Mouse (Mus musculus): ENCODE data around the gene Limd1. TPM values are rescaled to one million over a fixed set of nuclear protein-coding genes. Genes with fewer than 3 reads are reported as not detected.

Gene Limd1
- polyA plus RNA-seq, 1 experiment from 2014 or later = 48.3 TPM

GRCm38 (mm10) chr9:123486635-123487034, 8.1 kb downstream of the Limd1 start:
- no peaks in the 10 kb centered on the region for H3K36me3 ChIP-seq (replicated peaks; ENCODE audit: control insufficient read depth, insufficient read depth, low read depth, low read length)
- no peak overlapping the region for H3K4me3 ChIP-seq (ENCODE audit: low read depth, low read length)
- no peaks in the 10 kb centered on the region for H3K9me3 ChIP-seq (replicated peaks; ENCODE audit: control insufficient read depth, low read length)
- ATAC-seq (replicated peaks; ENCODE audit: insufficient number of reproducible peaks, low FRiP score, low TSS enrichment, low read depth) = no peak
- H3K4me2 ChIP-seq (ENCODE audit: low read depth, low read length) = no peak overlapping the region
- no peaks in the 10 kb centered on the region for H3K4me1 ChIP-seq (ENCODE audit: control insufficient read depth, insufficient read depth, low read length)
- H3K27ac ChIP-seq (replicated peaks; ENCODE audit: low read depth, low read length) = no peak overlapping the region
- H3K9ac ChIP-seq (replicated peaks; ENCODE audit: low read length) = no peak overlapping the region
- WGBS = 65% methylated on average over 3 of the region's 3 CpGs
- DNase-seq (ENCODE audit: low spot score) = no peak
- no peaks in the 10 kb centered on the region for H3K27me3 ChIP-seq (ENCODE audit: control insufficient read depth, insufficient read depth, low read length)

- no peaks in the 10 kb centered on the region for H3K4me1 ChIP-seq (ENCODE audit: control insufficient read depth, insufficient read depth, low read length)
- DNase-seq (ENCODE audit: low spot score) (no peak), ATAC-seq (replicated peaks; ENCODE audit: insufficient number of reproducible peaks, low FRiP score, low TSS enrichment, low read depth) (no peak)
- 87% methylated on average over 2 of the region's 2 CpGs for WGBS
- H3K4me3 ChIP-seq (ENCODE audit: low read depth, low read length) = no peak overlapping the region
- no peaks in the 10 kb centered on the region for H3K9me3 ChIP-seq (replicated peaks; ENCODE audit: control insufficient read depth, low read length)
- H3K9ac ChIP-seq (replicated peaks; ENCODE audit: low read length) = no peak overlapping the region
- H3K27ac ChIP-seq (replicated peaks; ENCODE audit: low read depth, low read length) = no peak overlapping the region
- no peaks in the 10 kb centered on the region for H3K27me3 ChIP-seq (ENCODE audit: control insufficient read depth, insufficient read depth, low read length)
- no peak overlapping the region for H3K4me2 ChIP-seq (ENCODE audit: low read depth, low read length)
- H3K36me3 ChIP-seq (replicated peaks; ENCODE audit: control insufficient read depth, insufficient read depth, low read depth, low read length) = no peaks in the 10 kb centered on the region
Observed at GRCm38 (mm10) chr9:123489073-123489472, 10.6 kb downstream of the Limd1 start.

- no peaks in the 10 kb centered on the region for H3K27me3 ChIP-seq (ENCODE audit: control insufficient read depth, insufficient read depth, low read length)
- 63% methylated on average over 9 of the region's 9 CpGs for WGBS
- no peak overlapping the region for H3K4me2 ChIP-seq (ENCODE audit: low read depth, low read length)
- H3K27ac ChIP-seq (replicated peaks; ENCODE audit: low read depth, low read length) = no peak overlapping the region
- no peaks in the 10 kb centered on the region for H3K9me3 ChIP-seq (replicated peaks; ENCODE audit: control insufficient read depth, low read length)
- no peak overlapping the region for H3K4me3 ChIP-seq (ENCODE audit: low read depth, low read length)
- H3K4me1 ChIP-seq (ENCODE audit: control insufficient read depth, insufficient read depth, low read length) = no peaks in the 10 kb centered on the region
- H3K36me3 ChIP-seq (replicated peaks; ENCODE audit: control insufficient read depth, insufficient read depth, low read depth, low read length) = no peaks in the 10 kb centered on the region
- ATAC-seq (replicated peaks; ENCODE audit: insufficient number of reproducible peaks, low FRiP score, low TSS enrichment, low read depth) (no peak), DNase-seq (ENCODE audit: low spot score) (no peak)
- H3K9ac ChIP-seq (replicated peaks; ENCODE audit: low read length) = no peak overlapping the region
Observed at GRCm38 (mm10) chr9:123489727-123490343, 11.3 kb downstream of the Limd1 start.

- H3K36me3 ChIP-seq (replicated peaks; ENCODE audit: control insufficient read depth, insufficient read depth, low read depth, low read length) = no peaks in the 10 kb centered on the region
- H3K9ac ChIP-seq (replicated peaks; ENCODE audit: low read length) = no peak overlapping the region
- H3K9me3 ChIP-seq (replicated peaks; ENCODE audit: control insufficient read depth, low read length) = no peaks in the 10 kb centered on the region
- ATAC-seq (replicated peaks; ENCODE audit: insufficient number of reproducible peaks, low FRiP score, low TSS enrichment, low read depth) (no peak), DNase-seq (ENCODE audit: low spot score) (no peak)
- H3K27me3 ChIP-seq (ENCODE audit: control insufficient read depth, insufficient read depth, low read length) = no peaks in the 10 kb centered on the region
- H3K27ac ChIP-seq (replicated peaks; ENCODE audit: low read depth, low read length) = no peak overlapping the region
- no peaks in the 10 kb centered on the region for H3K4me1 ChIP-seq (ENCODE audit: control insufficient read depth, insufficient read depth, low read length)
- H3K4me3 ChIP-seq (ENCODE audit: low read depth, low read length) = no peak overlapping the region
- 77% methylated on average over 5 of the region's 5 CpGs for WGBS
- H3K4me2 ChIP-seq (ENCODE audit: low read depth, low read length) = no peak overlapping the region
Observed at GRCm38 (mm10) chr9:123490930-123491329, 12.4 kb downstream of the Limd1 start.

GRCm38 (mm10) chr9:123491917-123492585, 13.5 kb downstream of the Limd1 start:
- DNase-seq (ENCODE audit: low spot score) (no peak), ATAC-seq (replicated peaks; ENCODE audit: insufficient number of reproducible peaks, low FRiP score, low TSS enrichment, low read depth) (0 out of 2 replicates have a peak, but pooled peaks have one; percentile 49)
- Histone ChIP-seq H3K27ac (replicated peaks; ENCODE audit: low read depth, low read length) (no peak overlapping the region), H3K9ac (replicated peaks; ENCODE audit: low read length) (no peak overlapping the region), H3K36me3 (replicated peaks; ENCODE audit: control insufficient read depth, insufficient read depth, low read depth, low read length) (no peaks in the 10 kb centered on the region), H3K27me3 (ENCODE audit: control insufficient read depth, insufficient read depth, low read length) (no peaks in the 10 kb centered on the region), H3K4me1 (ENCODE audit: control insufficient read depth, insufficient read depth, low read length) (no peaks in the 10 kb centered on the region), H3K9me3 (replicated peaks; ENCODE audit: control insufficient read depth, low read length) (no peaks in the 10 kb centered on the region), H3K4me2 (ENCODE audit: low read depth, low read length) (no peak overlapping the region), H3K4me3 (ENCODE audit: low read depth, low read length) (no peak overlapping the region)
- 82% methylated on average over 9 of the region's 9 CpGs for WGBS

- H3K4me2 ChIP-seq (ENCODE audit: low read depth, low read length) = no peak overlapping the region
- no peak overlapping the region for H3K9ac ChIP-seq (replicated peaks; ENCODE audit: low read length)
- no peak overlapping the region for H3K4me3 ChIP-seq (ENCODE audit: low read depth, low read length)
- 13% methylated on average over 13 of the region's 13 CpGs for WGBS
- no peaks in the 10 kb centered on the region for H3K4me1 ChIP-seq (ENCODE audit: control insufficient read depth, insufficient read depth, low read length)
- ATAC-seq (replicated peaks; ENCODE audit: insufficient number of reproducible peaks, low FRiP score, low TSS enrichment, low read depth) (no peak), DNase-seq (ENCODE audit: low spot score) (peak; percentile 63)
- no peaks in the 10 kb centered on the region; the same call in 1 of the 2 replicates for H3K36me3 ChIP-seq (replicated peaks; ENCODE audit: control insufficient read depth, insufficient read depth, low read depth, low read length)
- no peak overlapping the region for H3K27ac ChIP-seq (replicated peaks; ENCODE audit: low read depth, low read length)
- no peaks in the 10 kb centered on the region for H3K9me3 ChIP-seq (replicated peaks; ENCODE audit: control insufficient read depth, low read length)
- no peaks in the 10 kb centered on the region for H3K27me3 ChIP-seq (ENCODE audit: control insufficient read depth, insufficient read depth, low read length)
Observed at GRCm38 (mm10) chr9:123496665-123497064, 18.2 kb downstream of the Limd1 start.

GRCm38 (mm10) chr9:123497906-123498305, 19.4 kb downstream of the Limd1 start:
- DNase-seq (ENCODE audit: low spot score) = no peak
- H3K4me2 ChIP-seq (ENCODE audit: low read depth, low read length) = no peak overlapping the region
- 85% methylated on average over 5 of the region's 5 CpGs for whole genome bisulfite sequencing

GRCm38 (mm10) chr9:123500480-123500879, 22.0 kb downstream of the Limd1 start:
- WGBS = 84% methylated on average over 4 of the region's 4 CpGs
- H3K36me3 ChIP-seq (replicated peaks; ENCODE audit: control insufficient read depth, insufficient read depth, low read depth, low read length) = no peaks in the 10 kb centered on the region; the same call in 1 of the 2 replicates
- ATAC-seq (replicated peaks; ENCODE audit: insufficient number of reproducible peaks, low FRiP score, low TSS enrichment, low read depth) = no peak

More at GRCm38 (mm10) chr9:123497906-123498305, 19.4 kb downstream of the Limd1 start:
- no peak overlapping the region for H3K4me3 ChIP-seq (ENCODE audit: low read depth, low read length)
- H3K27ac ChIP-seq (replicated peaks; ENCODE audit: low read depth, low read length) = no peak overlapping the region
- no peaks in the 10 kb centered on the region for H3K4me1 ChIP-seq (ENCODE audit: control insufficient read depth, insufficient read depth, low read length)
- H3K9ac ChIP-seq (replicated peaks; ENCODE audit: low read length) = no peak overlapping the region
- ATAC-seq (replicated peaks; ENCODE audit: insufficient number of reproducible peaks, low FRiP score, low TSS enrichment, low read depth) = no peak
- no peaks in the 10 kb centered on the region for H3K27me3 ChIP-seq (ENCODE audit: control insufficient read depth, insufficient read depth, low read length)
- H3K9me3 ChIP-seq (replicated peaks; ENCODE audit: control insufficient read depth, low read length) = no peaks in the 10 kb centered on the region
- H3K36me3 ChIP-seq (replicated peaks; ENCODE audit: control insufficient read depth, insufficient read depth, low read depth, low read length) = no peaks in the 10 kb centered on the region; the same call in 1 of the 2 replicates

More at GRCm38 (mm10) chr9:123500480-123500879, 22.0 kb downstream of the Limd1 start:
- no peak overlapping the region for H3K9ac ChIP-seq (replicated peaks; ENCODE audit: low read length)
- no peaks in the 10 kb centered on the region for H3K9me3 ChIP-seq (replicated peaks; ENCODE audit: control insufficient read depth, low read length)
- H3K27me3 ChIP-seq (ENCODE audit: control insufficient read depth, insufficient read depth, low read length) = no peaks in the 10 kb centered on the region
- no peak overlapping the region for H3K4me2 ChIP-seq (ENCODE audit: low read depth, low read length)
- no peak for DNase-seq (ENCODE audit: low spot score)
- no peak overlapping the region for H3K27ac ChIP-seq (replicated peaks; ENCODE audit: low read depth, low read length)
- H3K4me3 ChIP-seq (ENCODE audit: low read depth, low read length) = no peak overlapping the region
- H3K4me1 ChIP-seq (ENCODE audit: control insufficient read depth, insufficient read depth, low read length) = no peaks in the 10 kb centered on the region

All from embryonic facial prominence, embryonic 11.5 days (tissue).